Mouse (Mus musculus): ENCODE measurements around the gene Rspo1.

- TF ChIP-seq CTCF (IDR thresholded peaks at IDR 0.05; ENCODE audit: insufficient read depth, low read depth, low read length) (no peak), POLR2A (IDR thresholded peaks at IDR 0.05; ENCODE audit: insufficient read depth, low read depth, low read length) (no peak)
These were observed 34.7 kb downstream of the Rspo1 start for GRCm38 (mm10) chr4:125020780-125021538.
